Mouse (Mus musculus) liver, postnatal 0 days (tissue): ENCODE measurements around the gene Thnsl1.

ENCODE experiments used
- CTCF ChIP-seq: sonication (generic); IDR thresholded peaks from 2 replicates; pipeline ENCODE4 v1.5.1; 2016; ENCODE audit warnings: antibody characterized with exemption, low read depth
- EP300 ChIP-seq: IDR thresholded peaks from 2 replicates; pipeline ENCODE4 v1.6.1; 2016; ENCODE audit warnings: antibody characterized with exemption, low read depth, mild to moderate bottlenecking

DNA sequence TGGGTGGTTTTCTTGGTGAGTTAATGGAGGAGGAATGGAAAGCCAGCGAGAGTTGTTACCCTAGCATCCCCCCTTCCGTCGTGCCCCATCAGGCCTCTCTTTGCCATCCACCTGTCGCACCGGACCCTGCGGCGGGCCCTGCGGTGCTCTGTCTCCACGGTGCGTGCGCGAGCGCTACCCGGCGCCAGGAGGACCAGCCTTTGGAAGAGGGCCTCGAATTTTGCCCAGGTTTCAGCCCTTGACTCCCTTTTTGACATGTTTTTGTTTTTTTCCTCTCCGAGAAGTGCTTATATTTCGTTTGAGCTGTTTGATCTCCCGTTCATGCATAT is 271 bp downstream of the Thnsl1 start:
- TF ChIP-seq CTCF (no peak), EP300 (no peak)
